Mouse (Mus musculus) bone marrow macrophage, adult 2 months (primary cell): ENCODE data around the gene Etl4.

Source experiments
- CTCF ChIP-seq: IDR thresholded peaks from 2 replicates; pipeline ENCODE4 v1.5.1; 2012; ENCODE audit warnings: low read depth, mild to moderate bottlenecking, low read length, moderate library complexity
- POLR2A ChIP-seq: IDR thresholded peaks from 2 replicates; pipeline ENCODE4 v1.6.1; 2012; ENCODE audit warnings: mild to moderate bottlenecking, low read depth, low read length, borderline replicate concordance

- TF ChIP-seq CTCF (no peak), POLR2A (no peak)
These were observed 817.4 kb downstream of the Etl4 start for GRCm38 (mm10) chr2:20726974-20727373.
